Mouse (Mus musculus) adrenal gland, adult 2 months (tissue): Measurements from ENCODE around the gene Zfp386. TPM values are rescaled to one million over a fixed set of nuclear protein-coding genes. Genes with fewer than 3 reads are reported as not detected.

Source experiments
- DNase-seq: peaks from one replicate; pipeline ENCODE4 v3.0.0; 2021
- polyA plus RNA-seq: library from polyadenylated mRNA; depleted of rRNA; stranded (reverse); fragments of >200 nt; gene quantifications from 2 replicates; pipeline ENCODE4 v1.2.3, GENCODE M21; 2012; rRNA removed
- total RNA-seq, 2 experiments: library from RNA; stranded (reverse); gene quantifications; 2 replicates each; pipeline ENCODE4 v1.2.3; 2021

Gene Zfp386
- total and polyA plus RNA-seq, 3 experiments: 1.6 to 33.1 (median 26.5) TPM

DNA sequence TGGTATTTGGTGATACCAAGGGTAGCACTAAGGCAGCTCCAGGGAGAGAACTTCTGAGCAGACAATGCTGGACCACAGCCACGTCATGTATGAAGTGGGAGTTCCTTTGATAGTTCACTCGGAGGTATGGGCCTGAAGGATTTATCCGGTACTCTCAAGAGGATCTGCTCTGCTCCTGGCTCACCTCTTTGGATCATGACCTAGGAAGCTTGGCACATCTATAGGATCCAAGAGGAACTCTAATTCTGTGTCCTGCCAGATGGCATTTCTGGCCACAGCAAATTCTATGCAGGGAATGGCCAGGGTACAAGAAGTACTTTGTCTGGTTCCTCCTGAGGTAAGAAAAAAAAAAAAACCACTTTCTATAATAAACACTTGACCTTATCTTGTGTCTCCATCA is 42.3 kb downstream of the Zfp386 start:
- no peak for DNase-seq

GRCm38 (mm10) chr12:116094765-116095555 is 47.4 kb downstream of the Zfp386 start:
- no peak for DNase-seq

- DNase-seq: no peak
Measured at GRCm38 (mm10) chr12:116096361-116096904, 48.9 kb downstream of the Zfp386 start.

DNA sequence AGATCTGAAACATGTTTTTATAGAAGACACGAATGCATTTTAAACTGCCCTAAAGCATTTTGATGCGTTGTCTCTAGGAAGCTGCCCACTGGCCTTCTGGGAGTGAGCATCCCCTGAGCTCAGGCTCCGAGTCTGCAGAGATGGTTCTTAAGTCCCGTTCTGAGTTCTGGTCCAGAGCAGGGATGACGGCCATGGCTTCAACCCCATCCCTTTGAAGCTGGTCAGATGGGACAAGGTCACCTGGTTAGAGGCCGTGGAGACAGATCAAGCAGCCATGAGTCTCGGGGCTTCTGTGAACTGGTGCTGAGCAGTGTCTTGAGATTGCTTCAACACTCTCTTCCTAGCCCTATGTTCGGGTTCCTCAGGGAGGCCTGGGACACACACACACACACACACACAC is 49.6 kb downstream of the Zfp386 start:
- DNase-seq: no peak

- no peak for DNase-seq
Measured at GRCm38 (mm10) chr12:116101945-116102344, 54.4 kb downstream of the Zfp386 start.

- no peak for DNase-seq
Measured at GRCm38 (mm10) chr12:116109451-116110353, 62.2 kb downstream of the Zfp386 start.

- DNase-seq: no peak
Measured at GRCm38 (mm10) chr12:116111007-116111694, 63.6 kb downstream of the Zfp386 start.

Other genes with a start within 250 kb of the Zfp386 start
- under 1 TPM; 0.28 to 0.29 TPM for gene Vipr2, start 30.0 kb downstream of the Zfp386 start, total RNA-seq
- 0.22 and 0.38 TPM in 2 replicates for gene Vipr2, start 30.0 kb downstream of the Zfp386 start, polyA plus RNA-seq
- gene Wdr60, start 215.3 kb downstream of the Zfp386 start, total RNA-seq: 10 to 100 TPM in 1 of 2 experiments, 1 to 10 TPM in 1; 6.0 to 12.8 TPM
- 2.2 and 2.5 TPM in 2 replicates for gene Wdr60, start 215.3 kb downstream of the Zfp386 start, polyA plus RNA-seq
- not detected for gene Gm11027, start 227.7 kb downstream of the Zfp386 start, total RNA-seq
- gene Gm11027, start 227.7 kb downstream of the Zfp386 start, polyA plus RNA-seq: not detected in 2 replicates
- 10 to 100 TPM; 55.7 to 59.7 TPM for gene Esyt2, start 233.5 kb downstream of the Zfp386 start, total RNA-seq
- gene Esyt2, start 233.5 kb downstream of the Zfp386 start, polyA plus RNA-seq: 12.3 and 14.0 TPM in 2 replicates